Mouse (Mus musculus): ENCODE measurements around the gene Higd1c.

The Higd1c gene

DNA sequence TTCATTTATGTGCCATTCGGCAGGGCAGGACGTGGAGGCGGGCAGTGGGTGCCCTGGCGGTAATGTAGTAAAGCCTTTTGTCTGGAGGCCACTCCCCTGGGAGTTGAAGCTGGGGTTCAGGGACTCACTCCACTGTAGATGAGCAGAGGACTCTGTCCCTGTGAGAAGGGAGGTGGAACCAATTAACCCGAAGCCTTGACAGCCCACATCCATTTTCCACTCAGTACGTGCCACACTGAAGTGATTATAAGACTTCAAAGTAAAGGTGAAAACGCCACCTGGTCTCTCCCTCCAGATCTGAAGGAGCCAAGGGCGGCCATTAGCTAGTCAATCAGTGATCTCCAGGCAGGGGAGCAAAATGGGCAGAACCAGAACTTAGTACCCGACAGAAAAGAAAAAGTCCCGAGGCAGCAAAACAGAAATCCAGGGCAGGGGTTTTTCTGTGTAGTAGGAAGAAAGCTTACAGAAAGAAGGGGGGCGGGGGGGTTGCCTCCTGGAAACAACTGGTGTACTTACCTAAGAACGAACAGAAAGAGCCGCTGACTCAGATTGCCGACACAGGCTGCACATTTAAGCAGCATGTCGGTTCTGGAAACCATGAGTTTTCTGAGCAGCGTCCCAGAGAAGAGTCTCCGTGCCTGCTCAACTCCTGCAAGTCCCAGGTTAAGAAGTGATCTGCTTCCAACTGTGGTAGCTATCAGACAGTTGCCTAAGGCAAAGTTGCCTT, 60.2 kb downstream of the Higd1c start, which contains the start of gene Slc11a2:
Gene Slc11a2 (minus strand): TSS at position 677 of the 727 bp plus-strand sequence.
- DNase-seq (ENCODE audit: low read depth, low spot score) = peak; percentile 54
- H3K36me3 ChIP-seq (ENCODE audit: control insufficient read depth, insufficient read depth, low read length, poor library complexity, severe bottlenecking) = no peaks in the 10 kb centered on the region
- no peaks in the 10 kb centered on the region; the same call in 1 of the 2 replicates for H3K27me3 ChIP-seq (ENCODE audit: control insufficient read depth, insufficient read depth, low read length, poor library complexity, severe bottlenecking)

DNA sequence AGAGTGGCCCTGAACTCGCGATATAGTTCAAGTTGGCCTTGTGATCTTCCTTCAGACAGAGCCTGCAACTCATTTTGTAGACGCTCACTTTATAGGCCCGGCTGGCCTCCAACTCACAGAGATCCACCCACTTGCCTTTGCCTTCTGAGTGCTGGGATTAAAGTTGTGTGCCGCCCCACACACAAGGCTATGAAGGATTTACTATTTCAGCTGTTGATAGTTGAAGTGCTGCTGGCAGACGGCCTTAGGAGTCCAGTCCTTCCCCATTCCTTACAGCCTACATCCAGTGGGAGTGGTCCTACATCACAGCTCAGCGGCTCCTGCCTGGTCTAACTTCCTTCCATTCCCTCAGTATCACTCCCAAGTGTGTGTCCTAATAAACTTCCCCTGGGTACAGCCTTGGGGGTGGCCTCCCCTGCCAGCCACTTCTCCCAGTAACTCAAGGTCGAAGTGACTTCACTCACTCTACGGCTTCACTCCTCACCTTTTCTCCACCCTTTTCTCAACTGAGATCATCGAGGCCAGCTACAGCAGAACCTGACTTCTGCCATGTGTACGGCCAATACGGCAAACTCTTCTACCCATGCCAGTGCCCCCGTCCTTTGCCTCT, 64.1 kb downstream of the Higd1c start:
- no peaks in the 10 kb centered on the region for H3K36me3 ChIP-seq (ENCODE audit: control insufficient read depth, insufficient read depth, low read length, poor library complexity, severe bottlenecking)
- no peak for DNase-seq (ENCODE audit: low read depth, low spot score)
- no peaks in the 10 kb centered on the region; the same call in 1 of the 2 replicates for H3K27me3 ChIP-seq (ENCODE audit: control insufficient read depth, insufficient read depth, low read length, poor library complexity, severe bottlenecking)

DNA sequence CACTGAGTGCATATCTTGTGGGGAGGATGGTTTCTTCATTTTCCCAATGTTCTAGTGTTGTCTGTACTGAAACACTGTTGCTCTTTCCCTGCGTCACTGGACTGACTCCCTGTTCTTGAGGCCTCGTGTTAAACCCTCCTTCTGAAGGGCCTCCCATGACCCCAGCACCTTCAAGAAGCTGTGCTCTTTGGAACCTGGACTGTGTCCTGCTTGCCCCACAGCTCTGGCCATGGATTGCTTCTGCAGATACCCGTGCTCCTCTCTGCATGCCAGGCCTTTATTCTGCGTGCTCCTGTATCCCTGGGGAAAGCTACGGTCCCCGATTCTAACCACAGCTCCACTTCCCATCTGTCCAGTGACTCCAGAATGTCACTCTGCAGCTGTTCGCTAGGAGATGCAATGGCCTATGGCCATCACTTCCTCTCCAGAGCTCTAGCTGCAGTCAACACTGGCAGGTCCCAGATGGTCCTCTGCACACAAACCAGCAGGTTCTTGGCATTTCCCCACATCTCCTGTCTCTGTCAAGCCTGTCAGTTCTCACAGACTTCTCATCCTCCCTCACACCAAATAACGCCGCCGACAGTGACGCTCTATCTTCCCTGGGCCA, 65.7 kb downstream of the Higd1c start:
- Histone ChIP-seq H3K36me3 (ENCODE audit: control insufficient read depth, insufficient read depth, low read length, poor library complexity, severe bottlenecking) (no peaks in the 10 kb centered on the region), H3K27me3 (ENCODE audit: control insufficient read depth, insufficient read depth, low read length, poor library complexity, severe bottlenecking) (no peaks in the 10 kb centered on the region)
- DNase-seq (ENCODE audit: low read depth, low spot score) = no peak

GRCm38 (mm10) chr15:100433234-100433633, 68.9 kb downstream of the Higd1c start:
- no peaks in the 10 kb centered on the region for H3K27me3 ChIP-seq (ENCODE audit: control insufficient read depth, insufficient read depth, low read length, poor library complexity, severe bottlenecking)
- H3K36me3 ChIP-seq (ENCODE audit: control insufficient read depth, insufficient read depth, low read length, poor library complexity, severe bottlenecking) = no peaks in the 10 kb centered on the region
- DNase-seq (ENCODE audit: low read depth, low spot score) = no peak

All from splenic B cell, adult 2 months (primary cell).